Mouse (Mus musculus) testis, adult 2 months (tissue): ENCODE data around the gene Clrn3.
A peak's percentile ranks its signal among the peaks of the same experiment; 100 is the strongest.

Source experiments
- CTCF ChIP-seq: fragments of 200-500 bp; IDR thresholded peaks from 2 replicates; pipeline ENCODE4 v1.5.1; 2012; ENCODE audit warnings: low read depth, mild to moderate bottlenecking, inconsistent platforms, low read length, moderate library complexity; ENCODE audit not compliant: control insufficient read depth, insufficient read depth, insufficient replicate concordance
- POLR2A ChIP-seq: fragments of 200-500 bp; IDR thresholded peaks from 2 replicates; pipeline ENCODE4 v1.6.1; 2012; ENCODE audit warnings: low read depth, mild to moderate bottlenecking, inconsistent platforms, low read length, moderate library complexity; ENCODE audit not compliant: control insufficient read depth

GRCm38 (mm10) chr7:135537341-135537901 lies 9.0 kb upstream of the Clrn3 start, which contains the start of gene Ptpre:
- TF ChIP-seq CTCF = peak; percentile 51
- TF ChIP-seq POLR2A = no peak; the same call in 1 of the 2 replicates
